Mouse (Mus musculus): Measurements from ENCODE around the gene Tpbgl. TPM values are rescaled to one million over a fixed set of nuclear protein-coding genes. Genes with fewer than 3 reads are reported as not detected.
A peak's percentile ranks its signal among the peaks of the same experiment; 100 is the strongest.

The Tpbgl gene
- 10 to 100 TPM; 47.8 to 69.3 TPM for total RNA-seq (2021)
- long read RNA-seq, experiment 1, transcript Tpbgl-201 (1 exons, 3,022 nt): major isoform, 161 of 161 reads
- long read RNA-seq, experiment 1, partial matches to known transcripts: 0 of 161 reads
- long read RNA-seq, experiment 1, other reads (novel, unspliced or antisense): 0 of 161 reads
- long read RNA-seq, experiment 2, transcript Tpbgl-201 (1 exons, 3,022 nt): major isoform, 181 of 181 reads
- long read RNA-seq, experiment 2, partial matches to known transcripts: 0 of 181 reads
- long read RNA-seq, experiment 2, other reads (novel, unspliced or antisense): 0 of 181 reads

DNA sequence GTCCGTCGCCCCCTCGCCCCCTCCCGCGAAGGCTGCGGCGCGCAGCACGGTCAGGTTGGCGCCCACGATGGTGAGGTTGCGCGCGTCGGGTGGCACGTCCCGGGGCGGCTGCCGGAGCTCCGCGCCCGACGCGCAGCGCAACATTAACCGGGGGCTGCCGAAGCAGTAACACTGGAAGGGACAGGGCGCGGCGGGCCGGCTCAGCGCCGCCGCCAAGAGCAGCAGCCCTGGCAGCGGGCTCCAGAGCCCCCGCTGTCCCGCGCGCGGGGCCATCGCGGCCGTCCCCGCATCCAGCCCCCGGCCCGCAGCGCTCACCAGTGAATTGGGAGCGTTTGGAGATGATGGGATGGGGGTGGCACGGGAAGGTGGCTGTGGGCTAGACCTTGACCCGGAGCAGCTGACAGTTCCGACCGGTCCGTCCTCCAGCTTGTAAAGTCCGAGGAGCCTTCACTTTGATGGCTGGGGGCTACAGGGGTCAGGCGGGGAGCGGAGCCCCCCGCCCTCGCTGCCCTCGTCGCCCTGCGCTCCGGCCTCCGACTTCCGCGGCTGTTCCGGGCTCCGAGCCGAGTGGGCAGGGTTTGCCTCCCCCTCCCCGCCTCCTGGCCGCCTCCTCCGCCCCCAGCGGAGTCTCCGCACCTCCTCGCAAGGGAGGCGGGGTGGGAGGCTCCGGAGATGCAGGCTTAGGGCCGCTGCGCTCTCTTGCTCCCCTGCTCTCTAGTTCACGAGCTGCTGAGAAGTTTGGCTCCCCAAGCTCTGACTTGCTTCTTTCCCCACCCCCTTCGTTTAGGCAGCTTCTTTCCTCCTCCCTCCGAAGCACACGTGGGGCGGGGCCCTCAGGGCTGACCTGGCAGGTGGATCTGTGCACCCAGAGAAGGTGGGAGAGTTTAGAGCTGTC is at the start of gene Tpbgl:
Gene Tpbgl, minus strand, starts transcription at position 728 of the 895 bp plus-strand sequence.
- no peak for TF ChIP-seq CTCF (IDR thresholded peaks at IDR 0.05)
- intact Hi-C loops (cut with DNase I): no loop called here
- H3K4me3 ChIP-seq: peak within 1 kb of the TSS; percentile 88
- H3K27ac ChIP-seq: peak within 1 kb of the TSS; percentile 96
- DNase-seq: peak; percentile 93

DNA sequence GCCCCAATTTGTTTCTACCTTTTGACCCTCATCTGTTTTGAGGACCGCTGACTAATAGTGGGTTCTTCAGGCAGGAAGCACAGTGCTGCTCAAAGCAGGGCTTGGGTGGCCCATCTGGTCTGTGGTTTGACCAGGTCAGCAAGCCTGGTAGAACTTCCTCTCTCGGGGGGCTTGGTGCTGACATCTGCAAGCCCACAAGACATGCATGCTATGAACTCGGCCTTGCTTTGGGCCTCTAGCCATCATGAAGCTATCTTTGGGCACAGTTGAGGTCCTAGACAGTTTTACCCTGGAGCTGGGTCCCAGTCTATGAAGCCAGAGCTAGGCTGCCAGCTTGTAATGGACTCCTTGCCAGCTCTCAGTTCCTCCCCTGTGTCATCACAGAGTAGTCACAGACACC is 48.0 kb upstream of the Tpbgl start:
- Histone ChIP-seq H3K27ac (peak overlapping the region; percentile 43; the same call in 1 of the 2 replicates), H3K4me3 (no peak overlapping the region)
- TF ChIP-seq CTCF (IDR thresholded peaks at IDR 0.05): no peak
- no peak for DNase-seq
- intact Hi-C loops (cut with DNase I): no loop called here

DNA sequence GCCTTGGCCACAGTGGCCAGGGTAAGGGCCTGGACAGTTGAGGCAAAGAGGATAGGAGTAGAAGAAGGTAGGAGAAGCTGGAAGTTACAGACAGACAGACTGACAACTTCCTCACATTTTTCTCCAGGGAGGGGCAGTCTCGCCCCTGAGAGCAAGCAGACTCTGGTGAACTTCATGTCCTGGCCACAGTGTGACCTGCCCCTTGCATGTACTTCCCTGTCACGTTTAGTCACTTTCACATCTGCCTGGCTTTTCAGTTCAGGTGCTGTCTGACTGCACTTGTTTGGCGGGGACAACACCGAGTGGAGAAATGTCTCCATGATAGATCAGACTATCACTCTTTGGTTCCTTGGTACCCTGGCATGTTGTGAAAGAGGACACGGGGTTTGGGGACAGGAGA is 47.3 kb upstream of the Tpbgl start:
- H3K4me3 ChIP-seq: no peak overlapping the region
- intact Hi-C loops (cut with DNase I): no loop called here

DNA sequence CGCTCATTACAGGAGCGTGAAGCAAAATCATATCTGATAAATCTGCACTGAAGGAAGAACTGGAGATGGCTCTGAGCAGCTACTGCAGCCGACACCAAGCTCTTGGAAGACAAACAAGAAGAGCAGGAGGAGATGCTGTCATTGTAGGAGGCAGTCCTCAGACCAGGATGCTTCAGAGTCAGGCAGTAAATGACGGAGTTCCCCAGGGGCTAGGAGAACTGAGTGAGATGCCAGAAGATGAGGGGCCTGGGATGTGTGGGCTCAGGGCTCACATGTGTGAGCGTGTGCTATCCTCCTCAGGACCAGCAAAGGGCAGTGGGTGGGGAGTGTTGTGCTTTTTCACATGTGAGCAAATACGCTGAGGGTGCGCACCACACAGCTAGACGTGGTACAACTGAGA is 46.3 kb upstream of the Tpbgl start:
- no peak for DNase-seq
- H3K4me3 ChIP-seq: no peak overlapping the region
- intact Hi-C loops (cut with DNase I): no loop called here
- TF ChIP-seq CTCF (IDR thresholded peaks at IDR 0.05): no peak
- no peak overlapping the region for H3K27ac ChIP-seq

More for the DNA sequence above, 47.3 kb upstream of the Tpbgl start:
- no peak for DNase-seq
- TF ChIP-seq CTCF (IDR thresholded peaks at IDR 0.05): no peak
- 0 out of 2 replicates have a peak overlapping the region, but pooled peaks have one; percentile 2 for H3K27ac ChIP-seq

DNA sequence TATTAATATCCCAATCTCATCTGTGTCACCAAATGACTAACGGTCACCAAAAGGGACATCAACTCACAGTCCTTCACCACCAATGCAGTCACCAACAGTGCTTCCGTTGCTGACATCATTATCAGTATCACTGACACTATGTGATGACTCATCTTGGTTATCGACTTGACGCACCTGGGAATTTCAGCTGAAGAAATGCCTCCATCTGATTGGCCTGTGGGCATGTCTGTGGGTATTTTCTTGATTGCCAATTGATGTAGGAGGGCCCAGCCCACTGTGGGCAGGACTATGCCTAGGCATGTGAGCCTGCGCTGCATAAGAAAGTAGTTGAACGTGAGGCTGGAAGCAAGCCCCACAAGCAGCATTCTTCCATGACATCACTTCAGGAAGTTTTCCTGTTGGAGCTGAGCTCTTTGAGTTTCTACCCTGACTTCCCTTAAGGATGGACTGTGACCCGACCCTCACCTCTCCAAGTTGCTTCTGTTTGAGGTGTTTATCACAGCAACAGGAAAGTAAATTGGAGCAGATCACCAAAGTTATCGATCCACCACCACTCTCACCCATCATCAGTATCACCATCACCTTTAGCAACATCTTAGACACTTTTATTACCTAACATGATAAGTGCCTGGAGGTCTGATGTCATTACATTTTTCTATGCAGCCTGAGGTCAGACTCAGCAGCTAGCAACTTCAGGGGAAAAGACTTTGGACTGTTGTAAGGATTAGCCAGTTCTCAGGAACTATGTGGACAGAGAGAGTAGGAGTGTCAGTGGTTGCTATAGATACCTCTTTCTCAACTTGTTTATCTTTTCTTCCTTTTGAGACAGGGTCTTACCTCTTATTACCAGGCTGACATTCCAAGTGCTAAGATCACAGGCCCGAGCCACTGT is 44.9 kb upstream of the Tpbgl start:
- intact Hi-C loops (cut with DNase I): no loop called here

DNA sequence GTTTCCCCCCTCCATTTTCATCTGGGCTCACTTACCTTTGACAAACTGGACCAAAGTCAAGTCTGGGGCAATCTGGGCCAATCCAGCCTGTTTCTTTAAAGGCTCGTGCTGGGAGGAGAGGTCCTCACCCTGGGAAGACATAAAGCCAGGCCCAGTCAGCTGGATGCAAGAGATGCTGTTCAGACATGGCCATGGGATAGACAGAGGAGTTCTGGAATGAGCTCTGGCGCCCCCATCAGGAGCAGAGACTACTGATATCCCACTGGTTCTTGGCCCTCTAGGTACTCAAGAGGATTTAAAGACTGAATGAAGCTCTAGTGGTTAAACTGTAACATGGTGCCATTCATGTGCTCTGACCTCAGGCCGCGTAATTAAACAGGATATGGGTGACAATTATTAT is 44.0 kb upstream of the Tpbgl start:
- intact Hi-C loops (cut with DNase I): no loop called here
- DNase-seq: peak; percentile 65
- Histone ChIP-seq H3K27ac (no peak overlapping the region), H3K4me3 (no peak overlapping the region)
- peak; percentile 65 for TF ChIP-seq CTCF (IDR thresholded peaks at IDR 0.05)

More for the DNA sequence above, 44.9 kb upstream of the Tpbgl start:
- H3K27ac ChIP-seq: no peak overlapping the region
- no peak for DNase-seq
- TF ChIP-seq CTCF (IDR thresholded peaks at IDR 0.05): no peak
- H3K4me3 ChIP-seq: no peak overlapping the region

DNA sequence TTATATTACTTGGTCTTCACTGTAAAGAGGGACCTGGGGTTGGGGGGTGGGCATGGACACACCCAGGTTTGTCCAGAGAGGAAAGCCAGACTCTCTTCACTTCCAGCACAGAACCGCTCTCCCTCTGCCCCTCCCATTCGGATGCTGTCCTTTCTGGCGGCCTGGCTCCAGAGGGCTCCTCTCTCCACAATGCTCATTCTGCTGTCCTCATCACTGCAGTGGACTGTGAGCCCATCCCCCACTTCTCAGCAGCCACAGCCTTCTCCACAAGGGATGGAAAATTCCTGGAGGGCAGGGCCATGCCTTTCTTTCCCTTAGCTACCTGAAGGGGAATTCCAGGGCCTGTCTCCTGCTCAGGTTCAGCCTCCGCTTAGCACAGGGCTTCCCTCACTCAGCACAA is 41.9 kb upstream of the Tpbgl start:
- H3K27ac ChIP-seq: peak overlapping the region; percentile 24; the same call in 1 of the 2 replicates
- peak; percentile 10; the same call in 1 of the 2 replicates for TF ChIP-seq CTCF (IDR thresholded peaks at IDR 0.05)
- no peak overlapping the region for H3K4me3 ChIP-seq
- peak; percentile 61 for DNase-seq
- intact Hi-C loops (cut with DNase I): no loop called here

DNA sequence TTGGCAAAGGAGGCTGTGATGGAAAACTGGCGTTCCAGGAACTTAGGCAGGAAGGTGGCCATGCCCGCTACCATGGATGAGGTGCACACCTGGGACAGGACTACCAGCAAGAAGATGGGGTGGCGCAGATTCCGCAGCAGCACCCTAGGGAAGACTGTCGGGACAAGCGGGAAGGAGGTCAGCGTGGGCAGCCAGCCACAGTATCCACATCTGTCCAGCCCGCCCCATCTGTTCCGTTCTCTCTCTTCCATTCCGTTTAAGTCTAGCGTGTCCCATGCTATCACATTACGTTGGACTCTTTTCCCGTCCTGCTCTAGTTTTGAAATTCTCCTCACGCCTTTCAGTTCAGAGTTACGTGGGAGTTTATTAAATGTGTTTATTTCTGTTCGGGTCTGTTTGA is 40.2 kb upstream of the Tpbgl start:
- intact Hi-C loops (cut with DNase I): loop anchor here (2.0 kb wide), 1 partner anchor 42 kb away; no protein-coding TSS in a partner anchor

DNA sequence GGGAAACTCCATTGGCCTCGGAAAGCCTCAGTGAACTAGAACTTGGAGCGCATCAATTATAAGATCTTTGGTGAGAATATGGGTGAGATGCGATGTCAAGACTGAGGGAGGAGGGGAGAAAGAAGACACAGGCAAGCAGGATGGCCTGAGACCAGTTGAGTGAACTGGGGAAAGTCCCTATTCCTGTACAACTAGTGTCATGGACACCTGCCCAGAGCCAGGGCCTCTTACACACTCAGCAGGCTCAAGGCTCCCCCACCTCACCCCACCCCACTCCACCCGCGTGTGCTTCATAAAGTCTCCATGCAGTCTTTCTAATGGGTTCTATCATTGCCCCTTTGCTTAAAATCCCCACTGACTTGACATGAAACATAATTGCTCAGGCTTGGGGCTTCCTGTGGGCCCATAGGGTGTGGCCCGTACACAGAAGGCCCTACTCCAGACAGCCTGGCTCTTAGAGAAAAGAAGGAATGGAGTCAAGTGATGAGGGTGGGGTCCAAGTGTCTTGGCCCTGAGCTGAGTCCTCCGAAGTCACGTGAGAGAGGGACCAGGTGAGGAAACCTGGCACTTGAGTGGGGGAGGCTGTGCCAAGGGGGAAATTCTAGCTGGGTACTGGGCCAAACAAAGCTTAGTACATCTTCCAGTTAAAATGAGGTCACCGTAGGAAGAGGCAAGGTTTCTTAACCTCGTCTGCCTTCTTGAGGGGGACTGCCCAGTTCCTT is 39.0 kb upstream of the Tpbgl start:
- Histone ChIP-seq H3K27ac (peak overlapping the region; percentile 96), H3K4me3 (peak overlapping the region; percentile 64)
- DNase-seq: peak; percentile 76
- intact Hi-C loops (cut with DNase I): loop anchor here (2.0 kb wide), 1 partner anchor 41 kb away; no protein-coding TSS in a partner anchor
- no peak for TF ChIP-seq CTCF (IDR thresholded peaks at IDR 0.05)

More for the DNA sequence above, 40.2 kb upstream of the Tpbgl start:
- H3K27ac ChIP-seq: peak overlapping the region; percentile 96
- TF ChIP-seq CTCF (IDR thresholded peaks at IDR 0.05): no peak
- peak; percentile 68 for DNase-seq
- H3K4me3 ChIP-seq: peak overlapping the region; percentile 64

DNA sequence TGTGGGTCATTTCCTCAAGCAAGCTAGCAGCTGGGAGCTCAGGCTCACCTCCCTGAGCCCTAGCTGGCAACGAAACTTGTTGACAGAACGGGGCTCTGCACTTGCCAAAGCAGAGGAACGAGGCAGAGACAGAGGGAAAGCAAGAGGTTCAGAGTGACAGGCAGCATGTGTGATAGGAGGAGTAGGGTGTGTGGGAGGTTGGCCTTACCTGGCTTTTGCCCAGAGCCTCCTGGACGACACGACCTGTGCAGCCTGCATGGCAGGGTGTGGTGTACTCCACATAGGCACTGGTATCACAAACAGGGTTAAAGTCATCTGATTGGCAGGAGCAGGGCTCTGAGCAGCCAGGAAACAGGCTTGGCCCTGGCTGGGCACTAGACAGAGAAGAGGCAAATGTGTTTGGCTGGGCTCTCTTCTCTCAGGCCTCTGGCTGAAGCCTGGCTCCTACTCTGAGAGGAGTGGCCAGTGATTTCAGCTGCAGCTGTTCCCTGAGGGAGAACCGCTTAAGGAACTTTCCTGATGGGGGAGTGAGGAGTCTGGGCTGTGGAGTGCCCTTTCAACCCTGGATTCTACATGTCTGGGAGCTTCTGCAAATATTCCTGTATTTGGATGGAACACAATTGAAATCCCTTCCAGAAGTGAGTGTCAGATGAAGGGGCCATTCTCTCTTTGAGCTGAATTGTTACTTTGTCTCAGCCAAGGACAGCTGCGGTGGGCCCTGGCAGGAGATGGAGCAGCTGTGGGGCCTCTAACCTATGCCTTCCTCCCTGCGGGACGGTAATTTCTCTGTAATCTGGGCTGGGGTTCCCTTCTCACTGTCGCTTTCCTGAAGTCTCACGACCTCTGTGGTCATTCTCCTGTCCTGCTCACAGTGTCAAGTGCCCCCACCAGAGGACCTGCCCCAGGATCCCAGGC is 37.9 kb upstream of the Tpbgl start:
- peak; percentile 12; the same call in 1 of the 2 replicates for TF ChIP-seq CTCF (IDR thresholded peaks at IDR 0.05)
- DNase-seq: peak; percentile 93
- intact Hi-C loops (cut with DNase I): no loop called here
- H3K27ac ChIP-seq: peak overlapping the region; percentile 96
- peak overlapping the region; percentile 64 for H3K4me3 ChIP-seq

Data from gastrocnemius, adult 2 months (tissue).